Mouse (Mus musculus) CH12.LX (cell line): Measurements from ENCODE around the gene Otud7a.

Experiments used
- CTCF ChIP-seq, 2 experiments: IDR thresholded peaks in 1 of 2; conservative IDR thresholded peaks in 1 of 2; 2 replicates each; pipeline ENCODE4 v1.5.1; 2011 to 2012; ENCODE audit warnings: low read depth in 2 of 2, low read length in 2 of 2, improper control_type of control experiment in 1 of 2, inconsistent platforms in 1 of 2, mild to moderate bottlenecking in 1 of 2, moderate library complexity in 1 of 2
- ELF1 ChIP-seq: IDR thresholded peaks from 2 replicates; pipeline ENCODE4 v1.6.1; 2014; ENCODE audit warnings: low read depth, mild to moderate bottlenecking, inconsistent platforms, low read length, improper control_type of control experiment
- MAX ChIP-seq: IDR thresholded peaks from 2 replicates; pipeline ENCODE4 v1.6.1; 2011; ENCODE audit warnings: low read length, improper control_type of control experiment
- SMC3 ChIP-seq: IDR thresholded peaks from 2 replicates; pipeline ENCODE4 v1.6.1; 2011; ENCODE audit warnings: low read depth, low read length, improper control_type of control experiment

DNA sequence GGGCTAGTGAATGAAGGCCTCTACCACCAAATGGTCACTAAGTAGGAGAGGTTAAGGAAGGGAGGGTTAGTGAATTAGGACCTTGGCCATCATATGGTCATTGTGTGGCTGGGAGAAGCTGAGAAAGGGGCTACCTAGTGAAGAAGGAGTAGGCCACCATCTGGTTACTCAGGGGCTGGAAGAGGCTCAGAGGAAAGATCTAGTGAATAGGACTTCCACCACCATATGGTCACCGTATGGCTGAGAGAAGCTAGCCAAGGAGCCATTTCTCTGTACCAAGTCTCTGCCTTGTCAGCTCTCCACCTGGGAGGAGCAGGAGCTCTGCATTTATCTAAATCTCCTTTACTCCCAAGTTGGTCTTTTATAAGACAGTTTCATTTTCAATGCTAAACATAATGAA lies 75.7 kb downstream of the Otud7a start:
- TF ChIP-seq MAX (no peak), ELF1 (no peak), SMC3 (no peak), CTCF (conservative IDR thresholded peaks at IDR 0.05 in 1 of 2, IDR thresholded peaks at IDR 0.05 in 1 of 2; ENCODE audit: low read depth in 2 of 2, low read length in 2 of 2) (no peak)
